Mouse (Mus musculus) telencephalon, adult 2 months (tissue): ENCODE data around the gene Arhgef3.

ENCODE experiments used
- DNase-seq: peaks from one replicate; pipeline ENCODE4 v3.0.0-alpha.2; 2011; ENCODE audit warnings: low read depth, low spot score

The Arhgef3 gene

DNA sequence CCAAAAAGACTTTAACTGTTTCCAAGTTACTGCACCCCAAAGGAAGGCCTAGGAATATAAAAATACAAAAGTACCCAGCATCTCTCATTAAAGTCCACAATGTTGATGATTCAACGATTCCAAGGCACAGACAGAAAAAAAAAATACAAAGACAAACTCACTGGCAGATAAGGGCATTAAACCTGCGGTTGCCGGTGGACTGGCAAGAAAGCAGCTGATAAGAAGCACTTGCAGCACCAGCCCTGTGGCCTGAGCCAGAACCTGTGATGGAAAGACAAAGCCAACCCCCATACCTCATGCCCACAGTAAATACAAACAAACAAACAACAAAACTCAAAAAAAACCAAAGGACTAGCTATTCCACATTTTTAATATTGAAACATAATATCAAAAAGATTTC lies 295.0 kb downstream of the Arhgef3 start:
- DNase-seq, result no peak

DNA sequence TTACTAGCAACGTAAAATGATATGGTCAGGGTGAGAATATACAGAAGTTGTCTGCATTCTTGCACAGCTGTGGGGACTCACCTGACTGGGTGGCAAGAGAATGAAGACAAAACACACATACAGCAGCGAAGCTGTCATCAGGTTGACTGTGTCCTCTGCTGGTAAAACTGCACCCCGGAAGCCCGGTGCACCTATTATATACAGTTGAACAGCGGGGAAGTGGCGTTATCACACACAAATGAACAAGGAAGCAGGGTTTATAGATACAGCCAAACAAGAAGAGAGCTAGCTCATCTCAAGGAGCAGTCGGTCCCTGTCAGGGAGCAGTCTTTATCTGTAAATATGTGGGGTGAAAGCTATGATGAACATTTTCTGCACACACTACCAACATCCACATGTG lies 296.8 kb downstream of the Arhgef3 start:
- DNase-seq, result no peak

GRCm38 (mm10) chr14:27412699-27413098 lies 298.0 kb downstream of the Arhgef3 start:
- DNase-seq, result no peak

DNA sequence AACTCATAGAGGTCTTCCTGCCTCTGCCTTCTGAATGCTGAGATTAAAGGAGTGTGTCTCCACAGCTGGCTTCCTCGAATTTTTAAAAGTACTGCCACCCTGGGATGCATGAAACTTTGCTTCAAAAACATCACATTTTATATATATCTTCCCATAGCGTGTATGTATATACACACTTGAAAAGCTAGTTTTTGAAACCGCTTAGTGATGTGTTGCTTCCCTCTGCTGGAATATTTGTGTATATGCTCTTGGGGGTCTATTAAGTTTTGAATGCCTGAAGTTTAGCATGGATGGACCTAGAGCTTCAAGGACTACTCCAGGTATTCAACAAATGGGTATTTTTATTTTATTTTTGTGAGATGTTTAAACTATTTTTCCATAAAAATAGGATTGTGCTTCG lies 299.3 kb downstream of the Arhgef3 start:
- DNase-seq, result peak; percentile 28

- DNase-seq, result no peak
Measured at GRCm38 (mm10) chr14:27420816-27421215, 306.1 kb downstream of the Arhgef3 start.

GRCm38 (mm10) chr14:27422301-27422700 lies 307.6 kb downstream of the Arhgef3 start:
- no peak for DNase-seq

DNA sequence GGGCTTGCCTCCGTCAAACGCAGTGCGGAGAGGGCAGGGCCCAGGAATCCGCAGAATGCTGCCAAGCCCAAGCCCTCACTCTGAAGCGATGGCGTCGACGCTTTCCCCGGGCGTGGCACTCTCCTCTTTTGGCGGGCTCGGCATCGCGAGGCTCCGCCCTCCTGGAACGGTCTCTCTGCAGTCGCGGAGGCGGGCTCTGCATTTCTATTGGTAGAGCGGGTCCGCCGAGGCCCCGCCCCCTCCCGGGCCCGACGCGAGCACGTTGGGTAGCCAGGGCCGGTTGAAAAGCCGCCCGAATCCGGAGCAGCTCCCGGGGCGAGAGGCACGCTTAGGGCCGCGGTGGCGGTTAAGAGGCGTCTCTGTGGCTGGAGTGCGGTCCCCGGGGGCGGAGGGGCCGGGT lies 313.9 kb downstream of the Arhgef3 start, which contains the start of gene Fam208a:
TSS of gene Fam208a (plus strand) at position 262 of the 400 bp plus-strand sequence.
- DNase-seq, result peak; percentile 82

DNA sequence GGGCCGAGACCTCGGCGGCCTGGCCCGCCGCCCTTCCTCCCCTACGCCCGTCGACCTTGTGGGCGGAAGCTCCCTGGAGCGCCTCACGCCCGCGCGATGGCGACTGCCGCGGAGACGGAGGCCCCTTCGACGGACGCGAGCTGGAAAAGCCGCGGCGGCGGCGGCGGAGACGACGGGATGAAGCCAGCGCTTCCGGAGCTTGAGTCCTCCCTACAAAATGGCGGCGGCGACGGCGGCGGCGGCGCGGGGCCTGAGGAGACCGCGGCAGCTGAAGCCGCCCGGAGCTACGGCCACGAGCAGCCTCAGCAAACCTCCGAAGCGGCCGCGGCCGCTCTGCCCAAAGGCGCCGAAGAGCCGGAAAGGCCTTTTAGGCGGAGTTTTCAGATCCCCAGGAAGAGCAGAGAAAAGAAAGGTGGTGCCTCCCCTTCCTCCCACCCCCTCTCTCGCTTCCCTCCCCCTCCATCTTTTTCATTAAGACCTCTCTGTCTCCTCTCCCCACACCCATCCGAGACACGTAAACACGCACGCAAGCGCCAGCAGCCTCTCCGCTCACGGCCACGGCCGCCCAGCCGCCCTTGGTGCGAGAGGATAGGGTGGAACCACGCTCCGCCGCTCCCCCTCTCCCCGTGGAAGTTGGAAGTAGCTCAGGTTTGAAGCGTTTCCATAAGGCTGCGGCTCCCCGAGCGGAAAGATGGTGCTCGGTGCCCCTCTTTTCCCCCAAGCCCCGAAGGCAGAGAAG lies 314.4 kb downstream of the Arhgef3 start:
- peak; percentile 89 for DNase-seq

DNA sequence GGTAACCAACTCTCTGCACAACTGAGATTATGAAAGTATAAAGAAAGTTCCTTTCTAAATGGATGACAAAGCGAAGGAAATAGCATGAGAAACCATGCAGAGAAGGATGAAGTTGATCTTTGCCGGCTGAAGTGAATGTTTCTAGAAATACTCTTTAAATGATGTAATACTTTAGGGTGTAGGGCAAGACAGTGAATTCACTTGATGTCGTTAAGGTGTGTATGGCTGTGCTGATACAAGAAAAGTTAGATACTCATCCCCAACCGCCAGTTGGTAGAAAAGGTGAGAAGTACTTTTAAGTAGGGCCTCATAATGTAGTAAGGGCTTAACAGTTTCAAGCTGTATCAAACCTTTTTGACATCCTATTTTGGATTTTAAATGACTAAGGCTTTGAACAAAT lies 315.6 kb downstream of the Arhgef3 start:
- no peak for DNase-seq

- DNase-seq, result no peak
Measured at GRCm38 (mm10) chr14:27432064-27432463, 317.4 kb downstream of the Arhgef3 start.

- DNase-seq, result no peak
Measured at GRCm38 (mm10) chr14:27436116-27436515, 321.4 kb downstream of the Arhgef3 start.

DNA sequence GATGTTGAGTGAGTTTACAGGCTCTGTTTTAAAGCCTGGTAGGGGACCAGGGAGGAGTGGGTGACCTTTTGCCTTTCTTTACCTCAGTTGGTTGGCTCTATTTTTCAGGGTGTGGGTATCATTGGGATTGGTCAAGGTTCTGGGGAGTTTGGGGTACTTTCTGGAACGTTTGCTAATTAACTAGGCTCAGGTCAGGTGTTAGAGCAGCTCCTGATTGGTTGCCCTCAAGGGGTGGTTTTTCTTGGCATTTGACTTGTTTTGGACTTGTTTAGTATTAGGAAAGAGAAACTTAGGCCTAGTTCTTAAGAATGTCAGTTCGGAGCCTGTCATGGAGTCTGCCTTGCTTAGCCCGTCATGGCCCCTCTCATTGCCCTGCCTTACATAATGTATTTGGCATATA lies 322.1 kb downstream of the Arhgef3 start:
- no peak for DNase-seq

DNA sequence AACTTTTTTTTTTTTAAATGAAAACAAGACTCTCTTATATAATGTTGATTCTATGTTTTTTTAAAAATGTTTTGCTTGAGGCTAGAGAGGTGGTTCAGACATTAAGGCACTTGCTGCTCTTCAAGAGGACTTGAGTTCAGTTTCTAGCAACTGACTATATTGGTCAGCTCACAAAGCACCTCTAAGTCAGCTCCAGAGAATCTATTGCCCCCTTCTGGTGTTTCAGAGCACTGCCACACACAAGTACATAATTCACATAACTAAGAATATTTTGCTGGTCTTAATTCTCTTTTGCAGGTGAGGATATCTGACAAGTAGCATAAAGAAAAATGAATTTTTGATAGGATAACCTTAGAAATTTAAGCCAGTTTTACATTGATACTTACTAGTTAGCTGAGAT lies 326.2 kb downstream of the Arhgef3 start:
- no peak for DNase-seq

- peak; percentile 76 for DNase-seq
Measured at GRCm38 (mm10) chr14:27444851-27445281, 330.2 kb downstream of the Arhgef3 start.

DNA sequence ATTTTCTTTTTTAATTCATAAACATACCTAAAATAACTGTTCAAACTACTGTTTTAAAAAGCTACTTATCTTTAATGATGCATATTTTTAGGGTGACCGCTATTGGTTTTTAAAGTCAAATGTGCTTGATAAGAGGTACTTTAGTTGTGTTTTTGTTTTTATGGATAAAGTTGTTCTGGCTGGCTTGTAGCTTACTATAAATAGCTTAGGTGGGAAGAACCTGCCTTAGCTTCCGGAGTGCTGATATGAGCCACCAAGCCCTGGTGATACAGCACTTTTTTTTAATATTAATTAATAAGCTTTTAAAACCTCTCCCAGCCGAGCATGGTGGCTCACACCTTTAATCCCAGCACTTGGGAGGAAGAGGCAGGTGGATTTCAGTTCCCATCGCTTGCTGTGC lies 332.3 kb downstream of the Arhgef3 start:
- no peak for DNase-seq
